Mouse (Mus musculus): ENCODE measurements around the gene Slc2a3. TPM values are rescaled to one million over a fixed set of nuclear protein-coding genes. Genes with fewer than 3 reads are reported as not detected.

The Slc2a3 gene
- total RNA-seq (2014; rRNA removed) (108 and 129 TPM in 2 replicates), polyA plus RNA-seq (2015; fragmentation: Nextera tagmentation; extraction: Ambion mirVana) (48.9 and 49.7 TPM in 2 replicates)

DNA sequence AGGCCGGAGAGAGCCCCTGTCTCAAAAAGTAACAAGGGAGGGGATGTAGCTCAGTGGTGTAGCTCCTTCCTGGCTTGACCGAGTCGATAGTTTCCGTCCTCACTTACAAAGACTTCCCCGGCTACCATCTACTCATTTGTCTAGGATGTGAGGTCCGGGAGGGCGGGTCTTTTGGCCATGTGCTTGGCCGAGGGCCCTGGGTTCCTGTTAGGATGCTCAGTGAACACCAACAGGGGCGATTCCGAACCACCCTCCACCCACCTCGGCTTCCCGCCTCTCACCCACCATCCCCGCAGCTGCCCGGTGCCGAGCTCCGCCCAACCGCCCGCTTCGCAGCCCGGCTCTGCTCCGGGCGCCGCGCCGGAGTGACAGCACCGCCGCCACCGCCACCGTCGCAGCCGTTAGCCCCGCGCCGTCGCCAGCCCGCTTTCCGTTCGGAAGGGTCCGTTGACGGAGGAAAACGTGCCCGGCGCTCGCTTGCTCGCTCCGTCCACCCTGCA, at the start of gene Slc2a3:
Gene Slc2a3 (minus strand): TSS at position 340 of the 500 bp plus-strand sequence.
- under 1% methylated on average over 46 of the region's 46 CpGs for WGBS
- peak; percentile 75 for ATAC-seq
- no peaks in the 10 kb centered on the region for H3K9me3 ChIP-seq (ENCODE audit: low read length)

GRCm38 (mm10) chr6:122843759-122844158, 42.3 kb upstream of the Slc2a3 start:
- Histone ChIP-seq H3K27ac (no peak overlapping the region), H3K4me1 (ENCODE audit: insufficient read depth, low read length) (no peaks in the 10 kb centered on the region), H3K9me3 (ENCODE audit: low read length) (no peaks in the 10 kb centered on the region), H3K4me3 (ENCODE audit: low read length) (no peak overlapping the region), H3K27me3 (ENCODE audit: insufficient read depth, low read length) (no peaks in the 10 kb centered on the region), H3K36me3 (ENCODE audit: insufficient read depth, low read length) (peaks cover 31% of the 10 kb centered on the region), H3K4me2 (ENCODE audit: low read depth, low read length) (no peak overlapping the region), H3K9ac (replicated peaks; ENCODE audit: low read length) (no peak overlapping the region)
- ATAC-seq (no peak), DNase-seq (ENCODE audit: low spot score) (no peak)
- 71% methylated on average over 6 of the region's 6 CpGs for WGBS
- no peak for TF ChIP-seq CTCF (IDR thresholded peaks at IDR 0.05; ENCODE audit: low read depth)

More for the DNA sequence above, at the start of gene Slc2a3:
- Histone ChIP-seq H3K27me3 (ENCODE audit: insufficient read depth, low read length) (no peaks in the 10 kb centered on the region), H3K27ac (peak within 1 kb of the TSS; percentile 86), H3K4me3 (ENCODE audit: low read length) (peak within 1 kb of the TSS; percentile 59), H3K4me2 (ENCODE audit: low read depth, low read length) (peak within 1 kb of the TSS; percentile 89), H3K9ac (replicated peaks; ENCODE audit: low read length) (peak within 1 kb of the TSS; percentile 78), H3K36me3 (ENCODE audit: insufficient read depth, low read length) (no peaks in the 10 kb centered on the region), H3K4me1 (ENCODE audit: insufficient read depth, low read length) (no peaks in the 10 kb centered on the region)
- TF ChIP-seq CTCF (IDR thresholded peaks at IDR 0.05; ENCODE audit: low read depth) = no peak
- peak; percentile 72 for DNase-seq (ENCODE audit: low spot score)

GRCm38 (mm10) chr6:122837539-122837938, 36.1 kb upstream of the Slc2a3 start:
- no peak for TF ChIP-seq CTCF (IDR thresholded peaks at IDR 0.05; ENCODE audit: low read depth)
- WGBS = 86% methylated on average over 5 of the region's 5 CpGs

GRCm38 (mm10) chr6:122836974-122837373, 35.5 kb upstream of the Slc2a3 start:
- Histone ChIP-seq H3K27ac (no peak overlapping the region), H3K4me1 (ENCODE audit: insufficient read depth, low read length) (no peaks in the 10 kb centered on the region), H3K36me3 (ENCODE audit: insufficient read depth, low read length) (peaks cover 62% of the 10 kb centered on the region), H3K4me2 (ENCODE audit: low read depth, low read length) (no peak overlapping the region), H3K9ac (replicated peaks; ENCODE audit: low read length) (no peak overlapping the region), H3K27me3 (ENCODE audit: insufficient read depth, low read length) (no peaks in the 10 kb centered on the region), H3K9me3 (ENCODE audit: low read length) (0 out of 2 replicates have a peak, but pooled peaks cover 2% of the 10 kb centered on the region), H3K4me3 (ENCODE audit: low read length) (no peak overlapping the region)
- WGBS = 98% methylated on average over 3 of the region's 3 CpGs
- DNase-seq (ENCODE audit: low spot score) = no peak
- no peak for ATAC-seq
- TF ChIP-seq CTCF (IDR thresholded peaks at IDR 0.05; ENCODE audit: low read depth) = no peak

More at GRCm38 (mm10) chr6:122837539-122837938, 36.1 kb upstream of the Slc2a3 start:
- no peak overlapping the region for H3K27ac ChIP-seq
- ATAC-seq (no peak), DNase-seq (ENCODE audit: low spot score) (no peak)
- H3K27me3 ChIP-seq (ENCODE audit: insufficient read depth, low read length) = no peaks in the 10 kb centered on the region
- peaks cover 62% of the 10 kb centered on the region for H3K36me3 ChIP-seq (ENCODE audit: insufficient read depth, low read length)
- H3K4me3 ChIP-seq (ENCODE audit: low read length) = no peak overlapping the region
- H3K9me3 ChIP-seq (ENCODE audit: low read length) = 0 out of 2 replicates have a peak, but pooled peaks cover 2% of the 10 kb centered on the region
- no peaks in the 10 kb centered on the region for H3K4me1 ChIP-seq (ENCODE audit: insufficient read depth, low read length)
- H3K4me2 ChIP-seq (ENCODE audit: low read depth, low read length) = no peak overlapping the region
- no peak overlapping the region for H3K9ac ChIP-seq (replicated peaks; ENCODE audit: low read length)

GRCm38 (mm10) chr6:122834365-122834764, 32.9 kb upstream of the Slc2a3 start:
- no peak for ATAC-seq
- TF ChIP-seq CTCF (IDR thresholded peaks at IDR 0.05; ENCODE audit: low read depth) = peak; percentile 74
- no peaks in the 10 kb centered on the region for H3K27me3 ChIP-seq (ENCODE audit: insufficient read depth, low read length)

DNA sequence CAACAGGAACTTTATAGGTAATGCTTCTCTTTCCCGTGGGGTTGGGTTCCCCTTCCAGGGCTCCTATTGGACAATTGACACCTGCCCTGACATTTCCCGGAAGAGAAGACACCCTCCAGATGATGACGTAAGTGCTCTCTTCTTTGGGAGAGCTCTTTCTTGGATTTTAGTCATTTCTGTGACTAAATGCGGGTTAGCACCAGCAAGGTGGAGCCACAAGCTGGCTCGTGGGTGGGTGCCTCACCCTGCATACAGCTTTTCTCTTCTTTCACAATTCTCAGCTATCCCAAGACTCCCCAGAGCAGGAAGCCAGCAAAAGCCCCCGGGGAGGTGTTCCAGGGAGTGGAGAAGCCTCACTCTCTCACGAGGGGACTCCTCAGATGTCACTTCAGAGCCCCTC, 31.4 kb upstream of the Slc2a3 start:
- Histone ChIP-seq H3K27me3 (ENCODE audit: insufficient read depth, low read length) (no peaks in the 10 kb centered on the region), H3K36me3 (ENCODE audit: insufficient read depth, low read length) (peaks cover 54% of the 10 kb centered on the region), H3K4me2 (ENCODE audit: low read depth, low read length) (no peak overlapping the region), H3K9ac (replicated peaks; ENCODE audit: low read length) (no peak overlapping the region), H3K4me3 (ENCODE audit: low read length) (no peak overlapping the region), H3K27ac (no peak overlapping the region), H3K9me3 (ENCODE audit: low read length) (0 out of 2 replicates have a peak, but pooled peaks cover 2% of the 10 kb centered on the region), H3K4me1 (ENCODE audit: insufficient read depth, low read length) (no peaks in the 10 kb centered on the region)
- TF ChIP-seq CTCF (IDR thresholded peaks at IDR 0.05; ENCODE audit: low read depth) = no peak
- 86% methylated on average over 7 of the region's 7 CpGs for WGBS
- DNase-seq (ENCODE audit: low spot score) (no peak), ATAC-seq (no peak)

More at GRCm38 (mm10) chr6:122834365-122834764, 32.9 kb upstream of the Slc2a3 start:
- peak; percentile 22 for DNase-seq (ENCODE audit: low spot score)
- no peak overlapping the region for H3K9ac ChIP-seq (replicated peaks; ENCODE audit: low read length)
- peaks cover 62% of the 10 kb centered on the region for H3K36me3 ChIP-seq (ENCODE audit: insufficient read depth, low read length)
- H3K4me2 ChIP-seq (ENCODE audit: low read depth, low read length) = no peak overlapping the region
- WGBS = 72% methylated on average over 4 of the region's 4 CpGs
- 0 out of 2 replicates have a peak, but pooled peaks cover 2% of the 10 kb centered on the region for H3K9me3 ChIP-seq (ENCODE audit: low read length)
- H3K4me1 ChIP-seq (ENCODE audit: insufficient read depth, low read length) = no peaks in the 10 kb centered on the region
- H3K4me3 ChIP-seq (ENCODE audit: low read length) = no peak overlapping the region
- no peak overlapping the region for H3K27ac ChIP-seq

GRCm38 (mm10) chr6:122828086-122828485, 26.6 kb upstream of the Slc2a3 start:
- TF ChIP-seq CTCF (IDR thresholded peaks at IDR 0.05; ENCODE audit: low read depth) = peak; percentile 56
- DNase-seq (ENCODE audit: low spot score) = peak; percentile 33

More at GRCm38 (mm10) chr6:122828086-122828485, 26.6 kb upstream of the Slc2a3 start:
- 48% methylated on average over 13 of the region's 13 CpGs for WGBS
- Histone ChIP-seq H3K9ac (replicated peaks; ENCODE audit: low read length) (no peak overlapping the region), H3K27me3 (ENCODE audit: insufficient read depth, low read length) (no peaks in the 10 kb centered on the region), H3K4me3 (ENCODE audit: low read length) (no peak overlapping the region), H3K9me3 (ENCODE audit: low read length) (no peaks in the 10 kb centered on the region), H3K27ac (no peak overlapping the region), H3K4me2 (ENCODE audit: low read depth, low read length) (no peak overlapping the region), H3K4me1 (ENCODE audit: insufficient read depth, low read length) (peaks cover 9% of the 10 kb centered on the region; the same call in 1 of the 2 replicates), H3K36me3 (ENCODE audit: insufficient read depth, low read length) (peaks cover 21% of the 10 kb centered on the region)
- ATAC-seq = no peak

Data from hindbrain, postnatal 0 days (tissue).